Mouse (Mus musculus): ENCODE measurements at regions not wholly inside any gene's neighbourhood (a gene's known extent, or its start where the extent isn't known, plus 50 kb on each side); places are given as distances from the start of the nearest gene placed in this dataset.

DNA sequence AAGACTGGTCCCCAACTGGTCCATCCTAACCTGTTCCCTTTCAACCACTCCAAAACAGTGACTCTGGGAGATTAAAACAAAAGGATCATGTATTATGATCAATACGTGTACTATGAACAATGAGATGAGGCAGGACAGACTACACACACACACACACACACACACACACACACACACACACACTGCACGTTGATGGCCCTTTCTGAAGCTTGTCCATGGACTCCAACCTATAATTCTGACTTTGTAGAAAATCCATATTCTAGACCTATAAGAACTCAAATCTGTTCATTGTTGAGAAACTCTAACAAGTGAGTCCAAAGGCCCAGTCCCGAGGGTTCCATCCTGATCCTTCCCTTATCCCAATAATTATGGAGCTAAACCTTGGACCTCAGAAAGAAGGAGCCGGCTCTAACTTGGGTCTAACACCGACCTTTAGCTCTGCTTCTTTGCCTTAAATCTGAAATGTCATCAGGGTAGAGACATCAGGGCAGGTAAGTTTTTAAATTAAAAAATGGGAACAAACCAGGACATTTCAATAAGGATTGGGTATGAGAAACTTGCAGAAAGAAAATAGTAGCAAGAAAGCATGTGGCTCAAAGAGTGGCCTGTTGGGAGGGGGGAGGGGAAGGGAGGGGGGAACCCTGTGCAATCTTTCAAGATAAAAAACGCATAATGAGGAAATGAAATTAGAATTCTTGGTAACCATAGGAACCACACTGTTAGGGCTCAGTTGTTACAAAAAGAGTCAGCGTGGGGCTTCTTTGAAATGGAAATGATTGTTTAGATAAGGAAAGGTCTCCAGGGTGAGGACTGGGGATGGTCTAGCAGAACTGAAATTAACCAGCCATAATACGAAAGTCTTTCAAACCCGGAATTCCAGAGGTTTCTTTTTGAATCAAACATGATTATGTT is 187.9 kb downstream of the Dusp6 start:
- H3K4me1 ChIP-seq (ENCODE audit: control insufficient read depth, insufficient read depth, low read length) = peaks cover 8% of the 10 kb centered on the region; the same call in 1 of the 2 replicates
- H3K9me3 ChIP-seq (ENCODE audit: control insufficient read depth, low read length) = no peaks in the 10 kb centered on the region
- H3K36me3 ChIP-seq (ENCODE audit: control insufficient read depth, insufficient read depth, low read length) = no peaks in the 10 kb centered on the region
- WGBS = 21% methylated on average over 9 of the region's 9 CpGs
- DNase-seq = peak; percentile 80
- H3K27me3 ChIP-seq (ENCODE audit: control insufficient read depth, insufficient read depth, low read length) = no peaks in the 10 kb centered on the region
- no peak overlapping the region for H3K4me3 ChIP-seq (replicated peaks; ENCODE audit: low read depth, low read length)
- 0 out of 2 replicates have a peak overlapping the region, but pooled peaks have one; percentile 20 for H3K27ac ChIP-seq (replicated peaks; ENCODE audit: low read depth, low read length)
- no peak overlapping the region for H3K4me2 ChIP-seq (ENCODE audit: low read length)
- no peak overlapping the region for H3K9ac ChIP-seq (replicated peaks; ENCODE audit: low read length)
- peak; percentile 85 for ATAC-seq (ENCODE audit: low FRiP score, low TSS enrichment)

DNA sequence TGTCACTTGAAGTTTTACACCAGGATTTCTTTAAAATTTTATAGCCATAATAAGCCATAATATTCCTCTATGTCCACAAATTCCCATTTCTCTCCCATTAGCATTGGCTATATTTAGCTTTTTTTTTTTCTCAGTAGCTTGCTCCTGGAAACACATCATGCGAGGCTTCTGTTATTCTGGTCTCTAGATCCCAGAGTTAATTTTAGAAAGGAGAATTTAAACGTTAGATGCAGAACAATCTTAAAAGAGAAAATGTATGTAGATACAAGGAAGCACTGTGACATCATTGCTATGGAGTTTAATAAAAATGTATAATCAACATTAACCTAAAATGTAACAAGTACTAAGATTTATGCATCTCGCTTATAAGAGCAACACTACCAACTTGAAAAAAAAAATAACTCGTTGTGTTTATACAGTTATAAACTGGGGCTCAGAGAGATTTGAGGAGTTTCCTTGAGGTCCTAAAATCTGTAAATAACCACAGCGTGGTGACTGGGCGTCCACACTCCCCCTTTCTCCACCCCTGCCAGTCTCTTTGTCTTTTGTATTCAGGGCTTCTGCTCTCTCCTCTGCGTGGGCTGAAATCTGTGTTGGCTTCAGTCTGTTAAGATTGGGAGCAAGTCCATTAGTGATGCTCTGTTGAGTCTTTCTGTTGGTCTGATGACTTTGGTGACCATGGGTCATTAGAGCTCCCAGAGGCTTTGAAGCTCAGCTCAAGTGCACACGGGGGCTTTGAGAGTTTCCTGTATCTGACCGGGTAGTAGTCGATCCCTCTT is 188.8 kb downstream of the Dusp6 start:
- Histone ChIP-seq H3K9ac (replicated peaks; ENCODE audit: low read length) (no peak overlapping the region), H3K9me3 (ENCODE audit: control insufficient read depth, low read length) (no peaks in the 10 kb centered on the region), H3K4me3 (replicated peaks; ENCODE audit: low read depth, low read length) (no peak overlapping the region), H3K27me3 (ENCODE audit: control insufficient read depth, insufficient read depth, low read length) (no peaks in the 10 kb centered on the region), H3K36me3 (ENCODE audit: control insufficient read depth, insufficient read depth, low read length) (no peaks in the 10 kb centered on the region), H3K4me2 (ENCODE audit: low read length) (0 out of 2 replicates have a peak overlapping the region, but pooled peaks have one; percentile 1), H3K27ac (replicated peaks; ENCODE audit: low read depth, low read length) (peak overlapping the region; percentile 71), H3K4me1 (ENCODE audit: control insufficient read depth, insufficient read depth, low read length) (peaks cover 8% of the 10 kb centered on the region; the same call in 1 of the 2 replicates)
- 14% methylated on average over 10 of the region's 10 CpGs for WGBS
- ATAC-seq (ENCODE audit: low FRiP score, low TSS enrichment) (no peak), DNase-seq (peak; percentile 51)

DNA sequence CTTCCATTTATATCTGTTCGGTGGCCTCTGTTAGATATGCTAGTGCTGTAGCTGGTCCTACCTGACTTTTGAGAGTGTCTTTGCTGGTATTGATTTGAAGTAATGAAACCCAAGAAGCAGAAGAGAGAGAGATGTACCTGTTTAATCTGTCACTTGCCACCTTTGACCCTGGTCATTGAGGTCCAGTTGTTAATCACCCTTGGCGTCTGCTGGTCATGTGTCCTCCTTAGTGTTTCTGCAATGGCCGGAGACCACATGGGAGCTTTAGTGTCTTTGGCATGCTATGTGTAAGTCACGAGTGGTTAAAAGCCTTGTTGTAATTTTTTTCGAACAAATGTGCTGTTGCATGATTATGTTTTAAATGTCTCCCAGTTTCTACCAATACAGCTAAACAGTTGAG is 193.1 kb downstream of the Dusp6 start:
- no peak overlapping the region for H3K4me2 ChIP-seq (ENCODE audit: low read length)
- no peaks in the 10 kb centered on the region for H3K36me3 ChIP-seq (ENCODE audit: control insufficient read depth, insufficient read depth, low read length)
- DNase-seq = no peak
- no peak overlapping the region for H3K9ac ChIP-seq (replicated peaks; ENCODE audit: low read length)
- H3K4me1 ChIP-seq (ENCODE audit: control insufficient read depth, insufficient read depth, low read length) = peaks cover 8% of the 10 kb centered on the region; the same call in 1 of the 2 replicates
- no peak for ATAC-seq (ENCODE audit: low FRiP score, low TSS enrichment)
- H3K9me3 ChIP-seq (ENCODE audit: control insufficient read depth, low read length) = no peaks in the 10 kb centered on the region
- no peaks in the 10 kb centered on the region; the same call in 1 of the 2 replicates for H3K27me3 ChIP-seq (ENCODE audit: control insufficient read depth, insufficient read depth, low read length)
- WGBS = 82% methylated on average over 5 of the region's 5 CpGs
- no peak overlapping the region for H3K4me3 ChIP-seq (replicated peaks; ENCODE audit: low read depth, low read length)
- H3K27ac ChIP-seq (replicated peaks; ENCODE audit: low read depth, low read length) = no peak overlapping the region

DNA sequence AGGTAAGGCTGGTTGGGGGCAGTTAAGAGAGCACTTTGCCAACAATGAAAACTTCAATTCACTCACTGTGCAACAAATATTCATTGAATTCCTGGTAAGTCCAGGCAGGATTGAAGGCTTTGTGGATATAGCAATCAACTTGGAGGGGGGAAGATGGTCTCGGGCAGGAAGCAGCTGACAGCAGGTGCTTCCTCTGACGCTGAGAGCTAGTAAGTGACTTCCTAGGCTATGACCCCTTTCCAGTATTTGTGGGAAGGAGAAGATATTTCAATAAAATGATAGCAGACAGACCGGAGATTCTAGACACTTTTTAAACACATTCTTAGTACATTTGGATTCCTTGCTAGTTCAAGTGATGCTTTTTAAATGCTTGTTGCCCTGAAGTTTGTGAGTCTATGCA is 195.0 kb downstream of the Dusp6 start:
- WGBS = 85% methylated on average over 3 of the region's 3 CpGs
- no peak for DNase-seq
- Histone ChIP-seq H3K27ac (replicated peaks; ENCODE audit: low read depth, low read length) (no peak overlapping the region), H3K4me1 (ENCODE audit: control insufficient read depth, insufficient read depth, low read length) (peaks cover 10% of the 10 kb centered on the region), H3K4me2 (ENCODE audit: low read length) (no peak overlapping the region), H3K27me3 (ENCODE audit: control insufficient read depth, insufficient read depth, low read length) (no peaks in the 10 kb centered on the region; the same call in 1 of the 2 replicates), H3K9ac (replicated peaks; ENCODE audit: low read length) (no peak overlapping the region), H3K36me3 (ENCODE audit: control insufficient read depth, insufficient read depth, low read length) (no peaks in the 10 kb centered on the region), H3K9me3 (ENCODE audit: control insufficient read depth, low read length) (no peaks in the 10 kb centered on the region), H3K4me3 (replicated peaks; ENCODE audit: low read depth, low read length) (no peak overlapping the region)
- no peak for ATAC-seq (ENCODE audit: low FRiP score, low TSS enrichment)

DNA sequence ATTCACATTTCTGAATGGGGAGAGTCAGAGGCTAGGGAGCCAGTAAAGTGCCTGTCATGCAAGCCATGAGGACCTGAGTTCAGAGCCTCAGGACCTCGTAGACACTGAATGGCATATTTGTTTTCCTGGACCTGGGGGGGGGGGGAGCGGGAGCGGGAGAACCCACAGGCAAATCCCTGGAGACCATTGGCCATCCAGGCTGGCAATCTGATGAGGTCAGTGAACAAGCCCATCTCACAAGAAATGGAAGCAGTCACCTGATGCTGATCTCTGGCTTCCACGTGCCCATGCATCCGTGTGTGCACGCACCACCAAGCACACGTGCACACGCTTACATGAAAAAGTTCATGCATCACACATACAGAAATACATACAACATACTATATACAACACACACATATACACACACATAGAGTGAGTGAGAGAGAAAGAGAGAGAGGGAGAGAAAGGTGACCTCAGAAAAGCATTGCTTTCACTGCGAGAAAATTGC is 196.2 kb downstream of the Dusp6 start:
- no peaks in the 10 kb centered on the region for H3K36me3 ChIP-seq (ENCODE audit: control insufficient read depth, insufficient read depth, low read length)
- ATAC-seq (ENCODE audit: low FRiP score, low TSS enrichment) = no peak

DNA sequence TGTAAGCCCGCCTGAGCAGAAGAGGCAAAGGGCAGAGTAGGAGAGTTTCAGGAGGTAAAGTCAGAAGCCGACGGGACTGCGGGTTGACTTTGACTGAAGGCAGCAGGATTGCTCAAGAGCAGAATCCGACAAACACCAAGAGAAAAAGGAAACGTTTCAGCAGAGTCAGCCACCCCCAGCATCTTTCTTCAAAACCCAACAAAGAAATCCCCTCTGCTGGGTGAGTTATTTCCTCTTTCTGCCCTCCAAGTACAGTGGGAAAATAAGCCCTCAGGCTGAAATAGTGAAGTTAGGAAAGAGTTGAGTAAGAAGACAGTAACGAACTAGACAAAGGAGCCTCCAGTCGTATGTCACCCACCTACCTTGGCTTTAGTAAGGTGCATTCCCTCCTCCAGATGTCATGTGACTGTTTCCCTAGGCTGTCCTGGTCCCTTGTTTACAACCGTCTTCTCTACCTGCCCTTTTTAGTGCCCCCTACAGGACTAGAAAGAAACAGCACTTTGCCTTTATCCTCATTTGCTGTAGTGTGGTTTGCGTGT is 196.9 kb downstream of the Dusp6 start:
- H3K9me3 ChIP-seq (ENCODE audit: control insufficient read depth, low read length) = no peaks in the 10 kb centered on the region
- H3K27ac ChIP-seq (replicated peaks; ENCODE audit: low read depth, low read length) = no peak overlapping the region
- peaks cover 10% of the 10 kb centered on the region for H3K4me1 ChIP-seq (ENCODE audit: control insufficient read depth, insufficient read depth, low read length)
- DNase-seq = peak; percentile 31
- no peak for ATAC-seq (ENCODE audit: low FRiP score, low TSS enrichment)
- H3K36me3 ChIP-seq (ENCODE audit: control insufficient read depth, insufficient read depth, low read length) = no peaks in the 10 kb centered on the region
- 53% methylated on average over 10 of the region's 10 CpGs for WGBS
- H3K4me3 ChIP-seq (replicated peaks; ENCODE audit: low read depth, low read length) = no peak overlapping the region
- no peak overlapping the region for H3K4me2 ChIP-seq (ENCODE audit: low read length)
- no peak overlapping the region for H3K9ac ChIP-seq (replicated peaks; ENCODE audit: low read length)
- H3K27me3 ChIP-seq (ENCODE audit: control insufficient read depth, insufficient read depth, low read length) = no peaks in the 10 kb centered on the region; the same call in 1 of the 2 replicates

More for the DNA sequence above, 196.2 kb downstream of the Dusp6 start:
- Histone ChIP-seq H3K4me3 (replicated peaks; ENCODE audit: low read depth, low read length) (no peak overlapping the region), H3K27ac (replicated peaks; ENCODE audit: low read depth, low read length) (no peak overlapping the region), H3K9me3 (ENCODE audit: control insufficient read depth, low read length) (no peaks in the 10 kb centered on the region), H3K9ac (replicated peaks; ENCODE audit: low read length) (no peak overlapping the region), H3K4me1 (ENCODE audit: control insufficient read depth, insufficient read depth, low read length) (peaks cover 10% of the 10 kb centered on the region), H3K27me3 (ENCODE audit: control insufficient read depth, insufficient read depth, low read length) (no peaks in the 10 kb centered on the region; the same call in 1 of the 2 replicates), H3K4me2 (ENCODE audit: low read length) (no peak overlapping the region)
- no peak for DNase-seq
- 85% methylated on average over 9 of the region's 9 CpGs for WGBS

DNA sequence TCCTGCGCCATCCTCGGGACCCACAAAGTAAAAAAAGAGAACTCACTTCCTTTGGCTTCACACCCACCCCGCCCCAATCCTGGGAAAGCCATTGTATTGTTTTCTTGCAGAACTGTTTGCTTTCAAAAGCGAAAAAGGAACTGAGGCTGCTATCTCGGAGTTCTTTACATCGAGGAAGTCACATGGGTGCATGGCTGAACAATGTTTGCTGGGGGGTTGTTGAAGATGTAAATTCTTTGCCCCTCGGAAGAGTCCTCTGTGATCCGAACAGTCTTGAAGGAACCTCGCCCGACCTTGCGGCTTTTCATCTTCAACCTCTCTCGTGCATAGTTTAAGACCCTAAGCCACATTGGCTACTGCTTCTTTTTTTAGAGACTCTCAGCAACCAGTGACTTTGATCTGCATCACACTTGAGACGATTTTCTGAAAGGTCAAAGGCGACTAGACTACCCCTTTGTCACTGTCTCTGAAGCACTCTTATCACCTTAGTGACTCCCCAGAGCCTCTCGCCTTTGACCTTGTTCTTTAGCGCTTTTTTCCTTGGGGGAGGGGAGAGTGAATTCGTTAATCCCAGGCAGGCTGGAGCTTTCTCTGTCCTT is 197.9 kb downstream of the Dusp6 start:
- Histone ChIP-seq H3K4me3 (replicated peaks; ENCODE audit: low read depth, low read length) (peak overlapping the region; percentile 30), H3K4me2 (ENCODE audit: low read length) (peak overlapping the region; percentile 61), H3K27ac (replicated peaks; ENCODE audit: low read depth, low read length) (no peak overlapping the region), H3K36me3 (ENCODE audit: control insufficient read depth, insufficient read depth, low read length) (no peaks in the 10 kb centered on the region), H3K27me3 (ENCODE audit: control insufficient read depth, insufficient read depth, low read length) (no peaks in the 10 kb centered on the region; the same call in 1 of the 2 replicates), H3K4me1 (ENCODE audit: control insufficient read depth, insufficient read depth, low read length) (peaks cover 10% of the 10 kb centered on the region), H3K9ac (replicated peaks; ENCODE audit: low read length) (peak overlapping the region; percentile 21), H3K9me3 (ENCODE audit: control insufficient read depth, low read length) (no peaks in the 10 kb centered on the region)
- WGBS = 2% methylated on average over 17 of the region's 17 CpGs
- ATAC-seq (ENCODE audit: low FRiP score, low TSS enrichment) (peak; percentile 57), DNase-seq (peak; percentile 63)

DNA sequence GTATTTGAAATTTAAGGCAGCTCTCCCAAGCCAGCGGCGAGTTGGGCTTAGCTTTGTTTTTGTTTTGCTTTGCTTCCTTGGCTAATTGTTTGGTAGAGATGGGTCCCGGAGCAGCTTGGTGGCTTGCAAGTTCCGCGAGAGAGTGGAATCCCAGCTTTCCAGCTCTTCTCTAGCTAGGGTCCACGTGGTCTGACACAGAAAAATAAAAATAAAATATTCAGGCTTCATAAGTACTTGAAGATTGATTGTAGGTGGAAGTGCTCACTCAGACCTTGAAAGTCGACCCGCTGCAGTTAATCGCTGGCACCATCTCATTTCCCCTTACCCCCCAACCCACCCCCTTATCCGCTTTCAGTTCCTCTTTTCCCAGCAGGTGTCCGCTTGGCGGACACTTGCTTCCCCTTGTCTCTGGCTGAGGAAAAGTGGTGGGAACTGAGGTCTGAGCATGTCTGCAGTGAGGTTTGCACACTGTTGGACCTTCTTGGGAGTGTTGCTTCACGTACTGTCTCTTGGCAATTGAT is 198.5 kb downstream of the Dusp6 start:
- Histone ChIP-seq H3K27ac (replicated peaks; ENCODE audit: low read depth, low read length) (no peak overlapping the region), H3K9me3 (ENCODE audit: control insufficient read depth, low read length) (no peaks in the 10 kb centered on the region), H3K9ac (replicated peaks; ENCODE audit: low read length) (peak overlapping the region; percentile 21), H3K4me1 (ENCODE audit: control insufficient read depth, insufficient read depth, low read length) (peaks cover 10% of the 10 kb centered on the region), H3K27me3 (ENCODE audit: control insufficient read depth, insufficient read depth, low read length) (no peaks in the 10 kb centered on the region; the same call in 1 of the 2 replicates), H3K36me3 (ENCODE audit: control insufficient read depth, insufficient read depth, low read length) (no peaks in the 10 kb centered on the region), H3K4me2 (ENCODE audit: low read length) (peak overlapping the region; percentile 61), H3K4me3 (replicated peaks; ENCODE audit: low read depth, low read length) (peak overlapping the region; percentile 30)
- ATAC-seq (ENCODE audit: low FRiP score, low TSS enrichment) (peak; percentile 43; the same call in 1 of the 2 replicates), DNase-seq (no peak)
- WGBS = 2% methylated on average over 13 of the region's 13 CpGs

Measured in midbrain, embryonic 14.5 days (tissue).